Mouse (Mus musculus) liver, postnatal 0 days (tissue): ENCODE data around the gene Golph3l. TPM values are rescaled to one million over a fixed set of nuclear protein-coding genes. Genes with fewer than 3 reads are reported as not detected.
A peak's percentile ranks its signal among the peaks of the same experiment; 100 is the strongest.

Experiments
- ATAC-seq: fragments of 200-750 bp; cut with Nextera tagmentation; 2 replicates; pipeline ENCODE4 v1.8.0; 2017; ENCODE audit warnings: mild to moderate bottlenecking, moderate library complexity
- DNase-seq: peaks from one replicate; pipeline ENCODE4 v3.0.0-alpha.2; 2016
- H3K27ac ChIP-seq: fragments of 300-500 bp; sonication (generic); 2 replicates; pipeline ENCODE4 v1.5.1; 2014; ENCODE audit warnings: antibody characterized with exemption, moderate library complexity, mild to moderate bottlenecking, low read depth
- H3K27me3 ChIP-seq: fragments of 300-500 bp; sonication (generic); 2 replicates; pipeline ENCODE4 v1.6.1; 2014; ENCODE audit warnings: low read length, control low read depth, mixed read lengths; ENCODE audit not compliant: insufficient read depth
- H3K36me3 ChIP-seq: fragments of 300-500 bp; sonication (generic); replicated peaks from 2 replicates; pipeline ENCODE4 v1.6.1; 2014; ENCODE audit warnings: mild to moderate bottlenecking, control low read depth, low read length, moderate library complexity, mixed read lengths; ENCODE audit not compliant: insufficient read depth
- H3K4me1 ChIP-seq: fragments of 300-500 bp; sonication (generic); 2 replicates; pipeline ENCODE4 v1.6.1; 2014; ENCODE audit warnings: antibody characterized with exemption, mild to moderate bottlenecking, control low read depth; ENCODE audit not compliant: insufficient read depth
- H3K4me2 ChIP-seq: fragments of 300-500 bp; sonication (generic); 2 replicates; pipeline ENCODE4 v1.6.1; 2014; ENCODE audit warnings: low read depth, mild to moderate bottlenecking, low read length, moderate library complexity, mixed read lengths
- H3K4me3 ChIP-seq: fragments of 300-500 bp; sonication (generic); 2 replicates; pipeline ENCODE4 v1.5.1; 2014; ENCODE audit warnings: low read depth, low read length
- H3K9ac ChIP-seq: fragments of 300-500 bp; sonication (generic); replicated peaks from 2 replicates; pipeline ENCODE4 v1.6.1; 2014; ENCODE audit warnings: mild to moderate bottlenecking, moderate library complexity
- H3K9me3 ChIP-seq: fragments of 300-500 bp; sonication (generic); 2 replicates; pipeline ENCODE4 v1.6.1; 2016; ENCODE audit warnings: mild to moderate bottlenecking, control low read depth, low read length, mixed read lengths
- CTCF ChIP-seq: sonication (generic); IDR thresholded peaks from 2 replicates; pipeline ENCODE4 v1.5.1; 2016; ENCODE audit warnings: antibody characterized with exemption, low read depth
- EP300 ChIP-seq: IDR thresholded peaks from 2 replicates; pipeline ENCODE4 v1.6.1; 2016; ENCODE audit warnings: antibody characterized with exemption, low read depth, mild to moderate bottlenecking
- WGBS: fragments of 180-500 bp; shearing (Covaris S2); extraction: QIAGEN DNeasy Blood & Tissue Kit; methylation state at CpG from one replicate; pipeline ENCODE4 v1.1.7; 2014; ENCODE audit not compliant: insufficient replicate concordance; 5-methylcytosine and 5-hydroxymethylcytosine counted together
- polyA plus RNA-seq: library from polyadenylated mRNA; unstranded; fragments of >200 nt; fragmentation: Nextera tagmentation; extraction: Ambion mirVana; gene quantifications from 2 replicates; pipeline ENCODE4 v1.2.1, GENCODE M21; 2015

The Golph3l gene
- polyA plus RNA-seq, 1 experiment from 2014 or later: 11.3 TPM

DNA sequence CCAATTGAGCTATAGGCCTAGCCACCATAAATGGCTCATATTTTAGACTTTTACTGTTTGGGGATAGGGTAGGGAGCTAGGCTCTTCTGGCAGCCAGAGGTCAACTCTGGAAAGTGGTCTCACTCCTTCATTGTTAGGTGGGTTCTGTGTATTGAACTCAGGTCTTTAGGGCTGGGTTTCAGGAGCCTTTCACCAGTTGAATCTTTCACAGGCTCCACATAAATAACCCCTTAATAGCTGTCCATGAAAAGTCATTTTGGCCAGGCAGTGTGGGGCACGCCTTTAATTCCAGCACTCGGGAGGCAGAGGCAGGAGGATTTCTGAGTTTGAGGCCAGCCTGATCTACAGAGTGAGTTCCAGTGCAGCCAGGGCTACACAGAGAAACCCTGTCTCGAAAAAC is 69.0 kb downstream of the Golph3l start:
- TF ChIP-seq EP300: no peak
- no peak for TF ChIP-seq CTCF
- Histone ChIP-seq H3K4me2 (peak overlapping the region; percentile 78), H3K9ac (peak overlapping the region; percentile 99), H3K36me3 (peaks cover 24% of the 10 kb centered on the region), H3K27me3 (no peaks in the 10 kb centered on the region), H3K4me1 (peaks cover 47% of the 10 kb centered on the region), H3K4me3 (peak overlapping the region; percentile 99), H3K27ac (peak overlapping the region; percentile 99), H3K9me3 (no peaks in the 10 kb centered on the region)
- WGBS: 76% methylated on average over 3 of the region's 3 CpGs
- no peak for ATAC-seq
- no peak for DNase-seq

DNA sequence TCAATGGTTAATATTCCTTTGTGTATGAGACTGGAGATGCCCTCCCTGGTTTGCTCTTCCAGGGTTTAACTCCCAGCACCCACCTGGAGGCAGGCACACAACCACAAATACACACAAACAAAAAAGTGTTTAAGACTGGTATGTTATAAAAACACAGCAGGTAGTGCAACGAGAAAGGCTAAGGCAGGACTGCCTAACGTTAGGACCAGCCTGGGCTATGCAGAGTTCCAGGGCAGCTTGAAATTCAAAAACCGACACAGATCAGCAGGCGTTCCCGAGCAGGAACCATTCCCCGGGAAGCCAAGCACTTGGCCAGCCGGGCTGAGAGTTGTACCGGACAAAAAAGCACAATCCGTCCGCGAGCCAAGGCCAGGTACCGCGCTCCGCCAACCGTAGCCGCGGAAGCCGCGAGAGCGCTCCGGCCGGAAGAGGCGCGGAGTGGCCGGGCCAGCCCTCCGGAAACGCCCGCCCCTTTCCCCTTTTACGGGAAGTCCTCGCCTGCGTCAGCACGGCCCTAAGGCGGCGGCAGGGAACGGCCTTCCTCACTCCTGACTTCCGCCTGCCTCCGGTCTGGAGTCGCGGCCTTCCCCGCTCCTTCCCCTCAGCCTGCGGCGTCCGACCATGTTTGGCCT is 69.6 kb downstream of the Golph3l start, which contains the start of gene Mcl1:
Mcl1 (plus strand) TSS at position 553 of the 632 bp plus-strand sequence.
- Histone ChIP-seq H3K9ac (peak within 1 kb of the TSS; percentile 99), H3K9me3 (no peaks in the 10 kb centered on the region), H3K4me1 (peaks cover 46% of the 10 kb centered on the region), H3K4me3 (peak within 1 kb of the TSS; percentile 99), H3K27me3 (no peaks in the 10 kb centered on the region), H3K36me3 (peaks cover 30% of the 10 kb centered on the region), H3K4me2 (peak within 1 kb of the TSS; percentile 78), H3K27ac (peak within 1 kb of the TSS; percentile 99)
- ATAC-seq (peak; percentile 93), DNase-seq (peak; percentile 97)
- TF ChIP-seq CTCF (peak; percentile 22), EP300 (peak; percentile 75)
- under 1% methylated on average over 41 of the region's 43 CpGs for WGBS

DNA sequence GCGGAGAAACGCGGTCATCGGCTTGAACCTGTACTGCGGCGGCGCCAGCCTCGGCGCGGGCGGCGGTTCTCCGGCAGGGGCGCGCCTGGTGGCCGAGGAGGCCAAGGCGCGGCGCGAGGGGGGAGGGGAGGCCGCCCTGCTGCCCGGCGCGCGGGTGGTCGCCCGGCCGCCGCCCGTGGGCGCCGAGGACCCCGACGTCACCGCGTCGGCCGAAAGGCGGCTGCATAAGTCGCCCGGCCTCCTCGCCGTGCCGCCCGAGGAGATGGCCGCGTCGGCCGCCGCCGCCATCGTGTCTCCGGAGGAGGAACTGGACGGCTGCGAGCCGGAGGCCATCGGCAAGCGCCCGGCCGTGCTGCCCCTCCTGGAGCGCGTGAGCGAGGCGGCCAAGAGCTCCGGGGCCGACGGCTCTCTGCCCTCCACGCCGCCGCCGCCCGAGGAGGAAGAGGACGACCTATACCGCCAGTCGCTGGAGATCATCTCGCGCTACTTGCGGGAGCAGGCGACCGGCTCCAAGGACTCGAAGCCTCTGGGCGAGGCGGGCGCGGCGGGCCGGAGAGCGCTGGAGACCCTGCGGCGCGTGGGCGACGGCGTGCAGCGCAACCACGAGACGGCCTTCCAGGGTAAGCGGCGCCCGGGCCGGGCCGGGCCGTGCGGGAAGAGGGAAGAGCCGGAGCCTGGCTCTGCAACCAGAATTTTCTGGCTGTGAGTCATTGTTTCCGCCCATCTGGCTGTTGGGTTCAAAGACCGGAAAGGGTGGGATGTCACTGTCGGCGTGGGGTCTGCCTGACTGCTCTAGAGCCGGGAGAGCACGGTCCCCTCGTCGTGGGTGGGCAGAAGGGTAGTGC is 70.4 kb downstream of the Golph3l start:
- H3K4me2 ChIP-seq: peak overlapping the region; percentile 78
- WGBS: under 1% methylated on average over 77 of the region's 113 CpGs
- peaks cover 37% of the 10 kb centered on the region for H3K36me3 ChIP-seq
- DNase-seq: peak; percentile 78
- TF ChIP-seq CTCF (no peak), EP300 (no peak; the same call in 1 of the 2 replicates)
- peak; percentile 26 for ATAC-seq
- no peaks in the 10 kb centered on the region for H3K27me3 ChIP-seq
- peak overlapping the region; percentile 99 for H3K27ac ChIP-seq
- H3K9me3 ChIP-seq: no peaks in the 10 kb centered on the region
- H3K4me3 ChIP-seq: peak overlapping the region; percentile 99
- H3K4me1 ChIP-seq: peaks cover 46% of the 10 kb centered on the region
- peak overlapping the region; percentile 99 for H3K9ac ChIP-seq

DNA sequence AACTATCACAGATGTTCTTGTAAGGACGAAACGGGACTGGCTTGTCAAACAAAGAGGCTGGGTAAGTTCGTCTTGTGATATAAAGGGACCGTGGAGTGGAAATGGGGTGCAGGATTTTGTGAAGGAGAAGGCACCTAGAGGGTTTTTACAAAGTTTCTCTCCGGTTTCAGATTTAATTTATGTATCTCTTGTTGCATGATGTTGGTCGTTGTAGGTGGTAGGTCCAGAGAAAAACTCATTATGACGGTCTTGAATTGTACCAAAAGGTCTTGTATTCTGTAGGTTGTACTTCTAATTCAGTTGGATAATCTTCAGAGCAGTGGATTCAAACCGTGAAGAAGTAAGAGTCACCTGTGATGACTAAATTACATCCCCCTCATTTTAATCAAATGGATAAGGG is 71.2 kb downstream of the Golph3l start:
- DNase-seq: no peak
- WGBS: under 1% methylated on average over 8 of the region's 8 CpGs
- H3K27ac ChIP-seq: peak overlapping the region; percentile 99
- no peaks in the 10 kb centered on the region for H3K9me3 ChIP-seq
- H3K27me3 ChIP-seq: no peaks in the 10 kb centered on the region
- H3K4me1 ChIP-seq: peaks cover 49% of the 10 kb centered on the region
- TF ChIP-seq EP300 (no peak), CTCF (no peak)
- H3K9ac ChIP-seq: peak overlapping the region; percentile 99
- H3K36me3 ChIP-seq: peaks cover 42% of the 10 kb centered on the region
- H3K4me2 ChIP-seq: peak overlapping the region; percentile 78
- peak overlapping the region; percentile 99 for H3K4me3 ChIP-seq
- ATAC-seq: no peak

DNA sequence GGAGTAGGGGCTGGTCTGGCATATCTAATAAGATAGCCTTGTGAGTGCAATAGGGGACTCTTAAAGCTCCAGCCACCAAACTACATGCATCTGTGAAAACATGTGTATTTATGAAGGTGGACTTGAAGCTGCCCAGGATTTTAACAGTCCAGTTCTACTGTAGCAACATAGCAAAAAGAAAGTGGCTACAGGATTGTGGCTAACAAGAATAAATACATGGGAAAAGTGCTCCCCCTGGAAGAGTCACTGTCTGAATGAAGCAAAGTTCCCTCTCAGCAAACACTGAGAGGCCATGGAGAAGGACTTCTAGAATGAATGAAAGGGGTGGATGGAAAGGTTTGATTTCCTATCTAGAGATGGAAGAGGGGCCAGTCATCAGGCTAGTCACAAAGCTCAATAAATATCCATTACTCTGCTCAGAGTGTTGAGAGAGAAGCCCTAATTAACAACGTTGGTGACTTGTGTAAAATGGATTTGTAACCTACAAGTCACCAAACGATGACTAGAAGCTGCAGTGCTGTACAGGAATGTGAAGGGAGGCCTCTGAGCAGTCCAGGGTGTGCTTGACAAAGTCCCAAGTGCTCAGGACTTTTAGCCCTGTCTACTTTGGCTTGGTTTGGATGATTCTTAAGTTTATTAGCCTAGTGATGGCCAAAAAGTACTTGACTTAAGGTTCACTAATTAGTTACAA is 72.2 kb downstream of the Golph3l start:
- WGBS: 20% methylated on average over 2 of the region's 2 CpGs

More for the DNA sequence above, 72.2 kb downstream of the Golph3l start:
- Histone ChIP-seq H3K27me3 (no peaks in the 10 kb centered on the region), H3K9ac (peak overlapping the region; percentile 99), H3K27ac (peak overlapping the region; percentile 99), H3K36me3 (peaks cover 42% of the 10 kb centered on the region), H3K9me3 (no peaks in the 10 kb centered on the region), H3K4me2 (peak overlapping the region; percentile 78), H3K4me3 (peak overlapping the region; percentile 99), H3K4me1 (peaks cover 54% of the 10 kb centered on the region)
- DNase-seq (no peak), ATAC-seq (no peak)
- TF ChIP-seq CTCF (no peak), EP300 (no peak)
